ENCODE assay signal across 7 mouse cellular contexts in the genomic region with DNA sequence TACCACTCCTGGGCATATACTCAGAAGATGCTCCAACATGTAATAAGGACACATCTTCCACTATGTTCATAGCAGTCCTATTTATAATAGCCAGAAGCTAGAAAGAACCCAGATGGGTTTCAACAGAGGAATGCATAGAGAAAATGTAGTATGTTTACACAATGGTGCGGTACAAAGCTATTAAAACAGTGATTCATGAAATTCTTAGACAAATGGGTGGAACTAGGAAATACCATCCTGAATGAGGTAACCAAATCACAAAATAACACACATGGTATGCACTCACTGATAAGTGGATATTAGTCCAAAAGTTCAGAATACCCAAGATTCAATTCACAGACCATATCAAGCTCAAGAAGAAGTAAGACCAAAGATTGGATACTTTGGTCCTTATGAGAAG. TPM values are rescaled to one million over a fixed set of nuclear protein-coding genes. Genes with fewer than 3 reads are reported as not detected.
"Had no signal": no experiment of that assay in that cellular context is flagged by ENCODE, and none has a peak within 500 bp of the region (broad histone marks: within the 10 kb centered on the region; RNA-seq: fewer than 3 reads in every experiment).

No protein-coding gene starts in this region.

RNA-seq across cellular contexts. Expression of a gene that starts 4.0 kb away (rescaled TPM):
- polyA plus RNA-seq: neural tube, embryonic 13.5 days; neural tube, embryonic 14.5 days; neural tube, embryonic 15.5 days; stomach, embryonic 14.5 days; stomach, embryonic 15.5 days; stomach, embryonic 16.5 days; testis, adult 2 months had no signal

RNA-seq across cellular contexts. Expression of a gene that starts 4.5 kb away (rescaled TPM):
- polyA plus RNA-seq: neural tube, embryonic 14.5 days; testis, adult 2 months had no signal

RNA-seq across cellular contexts. Expression of a gene that starts 17.3 kb away (rescaled TPM):
- polyA plus RNA-seq: neural tube, embryonic 13.5 days; neural tube, embryonic 14.5 days; neural tube, embryonic 15.5 days; stomach, embryonic 14.5 days; stomach, embryonic 15.5 days; stomach, embryonic 16.5 days; testis, adult 2 months had no signal

RNA-seq across cellular contexts. Expression of a gene that starts 19.3 kb away (rescaled TPM):
- polyA plus RNA-seq: neural tube, embryonic 14.5 days; neural tube, embryonic 15.5 days had no signal
